Mouse (Mus musculus) hindbrain, embryonic 14.5 days (tissue): ENCODE data around the gene Acsf2. TPM values are rescaled to one million over a fixed set of nuclear protein-coding genes. Genes with fewer than 3 reads are reported as not detected.

ENCODE experiments used
- ATAC-seq: fragments of 200-750 bp; cut with Nextera tagmentation; 2 replicates; pipeline ENCODE4 v1.8.0; 2017; ENCODE audit warnings: moderate number of reproducible peaks, mild to moderate bottlenecking, moderate TSS enrichment, moderate library complexity; ENCODE audit not compliant: low FRiP score
- DNase-seq: peaks from one replicate; pipeline ENCODE4 v3.0.0-alpha.2; 2015; ENCODE audit warnings: low spot score
- H3K27ac ChIP-seq: fragments of 300-500 bp; sonication (generic); 2 replicates; pipeline ENCODE4 v1.5.1; 2014; ENCODE audit warnings: mild to moderate bottlenecking, moderate library complexity
- H3K27me3 ChIP-seq: fragments of 300-500 bp; sonication (generic); 2 replicates; pipeline ENCODE4 v1.6.1; 2014; ENCODE audit warnings: mild to moderate bottlenecking, low read length, mixed read lengths; ENCODE audit not compliant: control insufficient read depth, insufficient read depth
- H3K36me3 ChIP-seq: fragments of 300-500 bp; sonication (generic); replicated peaks from 2 replicates; pipeline ENCODE4 v1.6.1; 2014; ENCODE audit not compliant: control insufficient read depth, insufficient read depth
- H3K4me1 ChIP-seq: fragments of 300-500 bp; sonication (generic); replicated peaks from 2 replicates; pipeline ENCODE4 v1.6.1; 2014; ENCODE audit warnings: antibody characterized with exemption, low read length, mixed read lengths; ENCODE audit not compliant: control insufficient read depth, insufficient read depth
- H3K4me2 ChIP-seq: fragments of 300-500 bp; sonication (generic); replicated peaks from 2 replicates; pipeline ENCODE4 v1.6.1; 2014; ENCODE audit warnings: mild to moderate bottlenecking, moderate library complexity
- H3K4me3 ChIP-seq: fragments of 300-500 bp; sonication (generic); replicated peaks from 2 replicates; pipeline ENCODE4 v1.5.1; 2014; ENCODE audit warnings: mild to moderate bottlenecking, low read length
- H3K9ac ChIP-seq: fragments of 300-500 bp; sonication (generic); 2 replicates; pipeline ENCODE4 v1.6.1; 2014
- H3K9me3 ChIP-seq: fragments of 300-500 bp; sonication (generic); 2 replicates; pipeline ENCODE4 v1.6.1; 2016; ENCODE audit warnings: low read length; ENCODE audit not compliant: control insufficient read depth
- WGBS: fragments of 180-500 bp; shearing (Covaris S2); extraction: QIAGEN DNeasy Blood & Tissue Kit; methylation state at CpG from one replicate; pipeline ENCODE4 v1.1.7; 2014; 5-methylcytosine and 5-hydroxymethylcytosine counted together
- polyA plus RNA-seq: library from polyadenylated mRNA; unstranded; fragments of >200 nt; fragmentation: Nextera tagmentation; extraction: Ambion mirVana; gene quantifications from 2 replicates; pipeline ENCODE4 v1.2.1, GENCODE M21; 2014

Acsf2 gene
- polyA plus RNA-seq, 1 experiment from 2014 or later = 2.1 TPM

- no peaks in the 10 kb centered on the region for H3K9me3 ChIP-seq
- no peak for ATAC-seq
- H3K36me3 ChIP-seq = no peaks in the 10 kb centered on the region
- peaks cover 10% of the 10 kb centered on the region; the same call in 1 of the 2 replicates for H3K4me1 ChIP-seq
- no peak overlapping the region for H3K4me2 ChIP-seq
- H3K27me3 ChIP-seq = peaks cover 32% of the 10 kb centered on the region
- 95% methylated on average over 5 of the region's 5 CpGs for WGBS
- no peak overlapping the region for H3K27ac ChIP-seq
- H3K4me3 ChIP-seq = no peak overlapping the region
- no peak overlapping the region for H3K9ac ChIP-seq
- DNase-seq = no peak
These were observed 38.3 kb downstream of the Acsf2 start for GRCm38 (mm10) chr11:94563383-94563782.

GRCm38 (mm10) chr11:94558226-94558625 is 43.4 kb downstream of the Acsf2 start:
- H3K4me1 ChIP-seq = no peaks in the 10 kb centered on the region
- H3K27ac ChIP-seq = no peak overlapping the region
- H3K4me2 ChIP-seq = no peak overlapping the region
- ATAC-seq (no peak), DNase-seq (no peak)
- H3K9me3 ChIP-seq = no peaks in the 10 kb centered on the region
- 0 out of 2 replicates have a peak, but pooled peaks cover 3% of the 10 kb centered on the region for H3K27me3 ChIP-seq
- WGBS = 75% methylated on average over 3 of the region's 3 CpGs
- H3K4me3 ChIP-seq = no peak overlapping the region
- H3K9ac ChIP-seq = no peak overlapping the region
- H3K36me3 ChIP-seq = no peaks in the 10 kb centered on the region

- WGBS = 87% methylated on average over 5 of the region's 5 CpGs
- H3K9me3 ChIP-seq = no peaks in the 10 kb centered on the region
These were observed 51.3 kb downstream of the Acsf2 start for GRCm38 (mm10) chr11:94550442-94550744.

GRCm38 (mm10) chr11:94549691-94550441 is 51.8 kb downstream of the Acsf2 start:
- Histone ChIP-seq H3K9me3 (no peaks in the 10 kb centered on the region), H3K9ac (no peak overlapping the region), H3K4me1 (peaks cover 5% of the 10 kb centered on the region), H3K27ac (peak overlapping the region; percentile 78; the same call in 1 of the 2 replicates), H3K27me3 (no peaks in the 10 kb centered on the region), H3K4me3 (no peak overlapping the region), H3K36me3 (no peaks in the 10 kb centered on the region), H3K4me2 (peak overlapping the region; percentile 92)
- DNase-seq (no peak), ATAC-seq (no peak)
- 78% methylated on average over 10 of the region's 10 CpGs for WGBS

More at GRCm38 (mm10) chr11:94550442-94550744, 51.3 kb downstream of the Acsf2 start:
- Histone ChIP-seq H3K36me3 (no peaks in the 10 kb centered on the region), H3K27ac (no peak overlapping the region), H3K4me1 (peaks cover 5% of the 10 kb centered on the region), H3K9ac (no peak overlapping the region), H3K27me3 (no peaks in the 10 kb centered on the region), H3K4me3 (no peak overlapping the region), H3K4me2 (no peak overlapping the region)
- ATAC-seq = no peak
- no peak for DNase-seq

- peak; percentile 95 for DNase-seq
- Histone ChIP-seq H3K4me3 (peak within 1 kb of the TSS; percentile 43), H3K27me3 (no peaks in the 10 kb centered on the region), H3K27ac (peak within 1 kb of the TSS; percentile 78), H3K4me1 (peaks cover 5% of the 10 kb centered on the region), H3K9ac (peak within 1 kb of the TSS; percentile 58), H3K4me2 (peak within 1 kb of the TSS; percentile 92), H3K9me3 (no peaks in the 10 kb centered on the region), H3K36me3 (no peaks in the 10 kb centered on the region)
- peak; percentile 91 for ATAC-seq
- 5% methylated on average over 49 of the region's 49 CpGs for WGBS
These were observed 52.6 kb downstream of the Acsf2 start, which contains the start of gene Rsad1 for GRCm38 (mm10) chr11:94548888-94549690. TSS of gene Rsad1 (minus strand) at chr11:94549255.

GRCm38 (mm10) chr11:94548041-94548784 is 53.5 kb downstream of the Acsf2 start:
- H3K4me2 ChIP-seq = peak overlapping the region; percentile 92
- no peaks in the 10 kb centered on the region for H3K9me3 ChIP-seq
- peak; percentile 27 for DNase-seq
- WGBS = 13% methylated on average over 24 of the region's 24 CpGs
- H3K27me3 ChIP-seq = no peaks in the 10 kb centered on the region
- ATAC-seq = peak; percentile 31
- peak overlapping the region; percentile 58 for H3K9ac ChIP-seq
- H3K4me1 ChIP-seq = peaks cover 5% of the 10 kb centered on the region
- peak overlapping the region; percentile 78 for H3K27ac ChIP-seq
- H3K4me3 ChIP-seq = peak overlapping the region; percentile 43
- no peaks in the 10 kb centered on the region; the same call in 1 of the 2 replicates for H3K36me3 ChIP-seq

- Histone ChIP-seq H3K4me1 (peaks cover 5% of the 10 kb centered on the region), H3K27me3 (no peaks in the 10 kb centered on the region), H3K4me3 (no peak overlapping the region), H3K36me3 (peaks cover 1% of the 10 kb centered on the region; the same call in 1 of the 2 replicates), H3K9me3 (no peaks in the 10 kb centered on the region), H3K4me2 (no peak overlapping the region), H3K9ac (no peak overlapping the region), H3K27ac (no peak overlapping the region)
- WGBS = 91% methylated on average over 6 of the region's 6 CpGs
- DNase-seq = no peak
- no peak for ATAC-seq
These were observed 54.4 kb downstream of the Acsf2 start for GRCm38 (mm10) chr11:94547271-94547670.

GRCm38 (mm10) chr11:94546381-94546780 is 55.3 kb downstream of the Acsf2 start:
- peaks cover 6% of the 10 kb centered on the region; the same call in 1 of the 2 replicates for H3K36me3 ChIP-seq
- H3K4me1 ChIP-seq = peaks cover 5% of the 10 kb centered on the region
- no peak overlapping the region for H3K4me2 ChIP-seq
- no peak overlapping the region for H3K4me3 ChIP-seq
- ATAC-seq (no peak), DNase-seq (no peak)
- no peak overlapping the region for H3K27ac ChIP-seq
- H3K9me3 ChIP-seq = no peaks in the 10 kb centered on the region
- H3K27me3 ChIP-seq = no peaks in the 10 kb centered on the region
- 100% methylated on average over 5 of the region's 5 CpGs for WGBS
- H3K9ac ChIP-seq = no peak overlapping the region

GRCm38 (mm10) chr11:94544422-94544821 is 57.2 kb downstream of the Acsf2 start:
- Histone ChIP-seq H3K4me1 (peaks cover 5% of the 10 kb centered on the region), H3K27me3 (no peaks in the 10 kb centered on the region), H3K27ac (no peak overlapping the region), H3K9ac (no peak overlapping the region), H3K4me3 (no peak overlapping the region), H3K9me3 (no peaks in the 10 kb centered on the region), H3K4me2 (peak overlapping the region; percentile 13; the same call in 1 of the 2 replicates), H3K36me3 (peaks cover 6% of the 10 kb centered on the region; the same call in 1 of the 2 replicates)
- 45% methylated on average over 18 of the region's 18 CpGs for WGBS
- ATAC-seq = no peak
- no peak for DNase-seq
